Mouse (Mus musculus): Measurements from ENCODE around the gene Cdca7.

The Cdca7 gene

GRCm38 (mm10) chr2:72491650-72492049 lies 15.7 kb downstream of the Cdca7 start:
- no peak for DNase-seq (ENCODE audit: low read depth in 2 of 2, low spot score in 2 of 2)

DNA sequence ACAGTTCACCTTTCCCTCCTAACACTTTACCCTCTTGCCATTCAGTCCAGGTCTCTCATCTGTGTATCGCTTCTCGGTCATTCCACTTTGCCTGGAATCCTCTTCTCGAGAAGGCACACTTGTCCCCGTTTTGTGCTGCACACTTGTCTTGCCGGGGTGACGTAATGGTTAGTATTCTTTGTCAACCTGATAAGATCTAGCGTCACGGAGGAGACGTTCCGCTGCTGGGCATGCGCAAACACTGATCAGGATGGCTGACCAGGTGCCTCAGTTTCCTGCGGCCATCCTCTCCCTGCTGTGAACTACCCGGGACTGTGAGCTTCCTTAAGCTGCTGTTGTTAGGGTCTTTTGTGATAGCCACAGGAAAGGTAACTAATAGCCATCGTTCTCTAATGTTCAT lies 17.1 kb downstream of the Cdca7 start:
- no peak for DNase-seq (ENCODE audit: low read depth in 2 of 2, low spot score in 2 of 2)

GRCm38 (mm10) chr2:72499074-72499721 lies 23.2 kb downstream of the Cdca7 start:
- DNase-seq (ENCODE audit: low read depth in 2 of 2, low spot score in 2 of 2), result no peak

DNA sequence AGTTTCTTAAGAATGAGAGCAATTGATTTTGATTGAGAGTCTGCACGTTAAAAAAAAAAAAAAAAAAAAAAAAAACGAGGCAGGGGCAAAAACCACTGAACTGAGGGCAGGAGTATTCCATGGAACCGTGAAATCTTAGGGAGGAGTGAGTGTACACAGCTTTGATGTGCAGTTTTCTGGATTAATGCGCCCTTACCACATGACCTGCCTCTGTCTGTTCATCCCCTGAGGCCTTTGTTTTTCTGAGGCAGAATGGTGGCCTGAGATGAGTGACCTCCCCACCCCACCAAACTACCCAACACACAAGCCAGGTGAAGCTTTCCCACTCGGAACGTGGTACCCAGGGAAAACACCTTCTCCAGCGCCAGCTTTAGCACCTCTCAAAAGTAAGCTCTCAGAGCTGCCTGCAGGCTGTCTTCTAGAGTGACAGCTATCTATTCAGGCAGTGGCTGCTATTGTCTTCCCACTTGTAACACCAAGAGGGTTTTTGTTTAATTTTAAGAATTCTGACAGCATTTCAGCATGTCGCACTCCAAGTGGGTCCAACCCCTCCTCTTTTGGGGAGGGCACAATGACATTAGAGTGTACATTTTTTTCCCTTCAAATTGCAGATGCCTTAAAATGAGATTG lies 23.9 kb downstream of the Cdca7 start:
- DNase-seq (ENCODE audit: low read depth in 2 of 2, low spot score in 2 of 2), result no peak

- no peak for DNase-seq (ENCODE audit: low read depth in 2 of 2, low spot score in 2 of 2)
These were observed 26.3 kb downstream of the Cdca7 start for GRCm38 (mm10) chr2:72502041-72502813.

DNA sequence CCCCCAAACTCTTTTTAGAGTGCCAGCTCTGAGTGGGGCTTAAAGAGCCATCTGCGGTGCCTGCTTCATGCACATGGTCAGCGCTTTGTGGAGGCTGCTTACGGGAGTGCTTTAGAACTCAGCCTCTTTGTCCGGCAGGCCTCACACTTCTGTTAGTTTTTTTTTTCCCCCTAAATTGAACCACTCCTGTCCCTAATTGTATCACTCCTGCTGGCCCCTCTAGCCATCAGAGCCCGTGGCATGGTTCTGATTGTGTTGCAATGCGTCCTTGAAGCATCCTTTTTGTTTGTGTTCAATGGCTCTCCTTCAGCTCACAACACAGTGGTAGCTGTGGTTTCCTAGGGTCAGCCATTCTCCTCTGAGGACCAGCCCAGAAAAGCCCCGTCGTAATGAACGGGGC lies 27.7 kb downstream of the Cdca7 start:
- no peak for DNase-seq (ENCODE audit: low read depth in 2 of 2, low spot score in 2 of 2)

DNA sequence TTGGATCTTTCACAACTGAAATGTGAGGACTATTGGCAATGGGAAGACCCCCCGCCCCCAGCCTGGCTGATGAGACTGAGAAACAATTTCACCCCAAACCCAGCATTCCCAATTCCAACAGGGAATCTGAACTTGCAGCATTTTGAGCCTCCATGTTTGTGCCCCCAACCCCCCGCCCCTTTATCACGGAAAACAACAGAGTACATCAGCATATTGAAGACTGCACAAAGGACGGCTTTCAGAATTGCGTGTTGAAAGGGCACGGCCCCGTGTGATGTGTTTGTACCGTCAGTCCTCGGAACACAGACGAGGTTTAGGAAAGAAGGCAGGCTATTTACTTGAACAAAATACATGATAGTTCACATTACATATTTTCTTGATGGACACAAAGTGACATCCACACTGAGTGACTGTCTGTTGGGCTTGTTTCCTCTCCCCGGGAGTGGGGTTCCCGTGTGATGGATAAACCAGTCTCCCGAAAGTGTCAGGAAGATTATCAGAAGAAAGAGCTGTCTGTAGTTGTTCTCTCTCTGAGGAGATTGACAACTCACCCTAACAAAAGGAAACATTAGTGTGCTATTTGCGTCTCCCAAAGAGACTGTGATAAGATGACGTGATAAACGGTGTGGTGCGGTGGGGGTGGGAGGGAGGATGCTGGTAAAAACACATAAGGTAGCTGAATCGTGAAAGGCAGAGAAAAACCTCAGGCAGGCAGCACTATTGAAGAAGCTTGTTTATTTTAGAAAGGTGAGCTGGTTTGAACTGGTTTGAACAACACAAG lies 32.1 kb downstream of the Cdca7 start:
- DNase-seq (ENCODE audit: low read depth in 2 of 2, low spot score in 2 of 2), result no peak

GRCm38 (mm10) chr2:72508891-72509290 lies 32.9 kb downstream of the Cdca7 start:
- no peak for DNase-seq (ENCODE audit: low read depth in 2 of 2, low spot score in 2 of 2)

- DNase-seq (ENCODE audit: low read depth in 2 of 2, low spot score in 2 of 2), result no peak
These were observed 39.6 kb downstream of the Cdca7 start for GRCm38 (mm10) chr2:72515526-72515925.

- DNase-seq (ENCODE audit: low read depth in 2 of 2, low spot score in 2 of 2), result no peak
These were observed 40.2 kb downstream of the Cdca7 start for GRCm38 (mm10) chr2:72515971-72516719.

DNA sequence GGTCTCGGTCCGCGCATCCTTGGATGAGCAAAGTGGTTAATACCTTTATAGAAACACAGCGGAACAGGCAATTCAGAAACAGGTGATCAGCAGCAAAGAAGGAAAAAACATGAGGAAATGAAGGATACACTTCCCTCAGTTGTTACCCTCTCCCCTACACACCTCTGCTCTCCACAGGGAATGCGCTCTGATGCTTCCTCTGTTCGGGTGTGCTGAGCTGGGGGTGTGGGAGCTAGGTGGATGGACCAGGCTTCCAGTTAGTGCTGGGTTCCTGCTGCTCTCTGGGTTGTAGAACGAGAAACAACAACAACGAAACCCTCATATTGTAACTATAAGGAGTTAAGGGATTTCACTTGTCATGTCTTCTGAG lies 40.7 kb downstream of the Cdca7 start:
- DNase-seq (ENCODE audit: low read depth in 2 of 2, low spot score in 2 of 2), result no peak

- DNase-seq (ENCODE audit: low read depth in 2 of 2, low spot score in 2 of 2), result no peak
These were observed 48.1 kb downstream of the Cdca7 start for GRCm38 (mm10) chr2:72524022-72524421.

DNA sequence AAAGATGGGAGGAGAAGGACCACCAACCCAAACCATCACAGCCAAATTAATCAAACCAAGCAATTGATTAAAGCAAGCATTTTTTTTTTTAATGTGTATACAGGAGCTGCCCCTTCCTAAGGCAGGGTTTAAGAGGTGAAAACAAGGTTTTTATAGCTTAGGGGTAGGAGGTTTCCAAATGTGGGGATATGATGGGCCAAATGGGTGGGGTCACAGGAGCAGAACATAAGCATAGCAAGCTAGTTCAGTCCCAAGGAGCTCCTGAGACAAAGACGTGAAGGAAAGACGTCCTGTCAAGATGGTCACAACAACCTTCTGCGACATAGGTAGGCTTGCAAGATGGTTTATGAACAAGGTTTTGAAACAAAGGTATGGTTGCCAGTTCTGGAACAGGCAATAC lies 49.6 kb downstream of the Cdca7 start:
- DNase-seq (ENCODE audit: low read depth in 2 of 2, low spot score in 2 of 2), result no peak

DNA sequence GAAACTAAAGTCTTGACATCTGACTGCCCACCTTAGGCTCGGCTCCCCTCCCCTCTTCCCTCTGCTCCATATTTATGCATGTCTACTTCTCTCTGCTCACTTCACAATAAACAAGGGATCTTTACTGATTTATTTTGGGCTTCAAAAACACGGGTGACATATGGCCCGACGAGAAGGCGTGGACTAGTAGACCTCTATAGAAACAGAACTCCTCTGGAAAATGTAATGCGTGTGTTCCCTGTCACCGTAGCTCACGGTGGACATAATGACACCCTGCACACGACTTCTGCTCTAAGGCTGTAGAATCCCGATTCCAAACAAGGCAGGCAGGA lies 53.0 kb downstream of the Cdca7 start:
- no peak for DNase-seq (ENCODE audit: low read depth in 2 of 2, low spot score in 2 of 2)

DNA sequence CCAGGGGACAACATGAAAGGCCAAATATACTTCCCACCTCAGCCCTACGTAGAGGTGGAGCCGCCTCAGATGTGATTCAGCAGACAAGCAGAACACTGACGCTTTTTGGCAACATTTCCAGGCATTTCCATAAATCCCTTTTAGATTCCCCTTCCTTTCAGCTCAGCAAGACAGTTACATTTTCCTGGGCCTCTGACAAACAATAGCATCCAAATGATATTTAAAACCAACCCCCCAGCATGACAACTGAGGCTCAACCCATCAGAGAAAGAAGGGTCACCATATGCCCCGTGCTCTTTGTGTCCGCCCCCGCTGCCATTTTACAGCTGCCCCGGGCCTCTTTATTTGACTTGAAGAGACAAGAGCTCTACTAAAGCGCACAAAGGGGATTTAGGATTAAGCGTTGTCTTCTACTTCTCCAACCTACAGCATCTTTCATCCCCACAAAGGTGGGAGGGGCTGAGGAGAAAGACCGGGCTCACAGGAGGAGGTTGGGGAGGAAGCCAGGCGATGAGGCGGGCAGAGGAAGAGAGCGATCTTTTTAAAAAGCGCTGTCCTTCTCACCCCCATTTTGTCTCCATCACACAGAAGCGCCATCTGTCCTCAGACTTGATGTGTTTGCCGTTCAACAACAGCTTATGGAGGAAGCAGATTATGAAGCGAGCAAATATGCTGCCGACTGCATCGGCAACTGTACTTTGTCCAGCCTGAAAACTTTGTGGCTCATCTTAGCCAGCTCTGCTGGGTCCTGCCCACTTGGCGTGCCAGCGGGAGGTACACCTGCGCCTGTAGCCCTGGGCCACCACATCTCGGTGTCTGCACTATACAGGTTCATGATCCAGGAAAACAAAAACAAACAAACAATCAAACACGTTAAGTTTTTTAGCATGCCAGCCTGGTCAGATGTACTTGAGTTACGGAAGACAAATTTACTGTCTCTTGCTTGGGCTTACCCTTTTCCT lies 53.7 kb downstream of the Cdca7 start:
- no peak for DNase-seq (ENCODE audit: low read depth in 2 of 2, low spot score in 2 of 2)

DNA sequence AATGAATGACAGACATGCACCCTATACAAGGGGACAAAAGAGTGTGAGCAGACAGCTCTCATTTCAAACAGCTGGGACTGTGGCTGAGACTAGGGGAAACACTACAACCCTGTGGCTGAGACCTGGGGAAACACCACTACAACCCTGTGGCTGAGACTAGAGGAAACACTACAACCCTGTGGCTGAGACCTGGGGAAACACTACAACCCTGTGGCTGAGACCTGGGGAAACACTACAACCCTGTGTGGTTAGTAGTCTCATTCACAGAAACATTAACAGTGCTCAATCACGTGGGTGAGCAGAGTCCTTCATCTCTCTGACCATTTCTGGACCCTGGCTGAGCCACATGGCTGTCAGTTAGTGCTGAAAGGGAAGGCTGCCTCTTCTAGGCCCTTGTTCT lies 59.9 kb downstream of the Cdca7 start:
- DNase-seq (ENCODE audit: low read depth in 2 of 2, low spot score in 2 of 2), result no peak

Measured in CD8-positive naive resting alpha-beta T cell, adult 2 months (primary cell).